Mouse (Mus musculus) midbrain, postnatal 0 days (tissue): ENCODE data around the gene Hectd3. TPM values are rescaled to one million over a fixed set of nuclear protein-coding genes. Genes with fewer than 3 reads are reported as not detected.

ENCODE experiments used
- ATAC-seq: fragments of 200-750 bp; cut with Nextera tagmentation; 2 replicates; pipeline ENCODE4 v1.8.0; 2017; ENCODE audit warnings: moderate number of reproducible peaks, mild to moderate bottlenecking, moderate TSS enrichment, moderate library complexity; ENCODE audit not compliant: low FRiP score
- DNase-seq: peaks from one replicate; pipeline ENCODE4 v3.0.0-alpha.2; 2015; ENCODE audit warnings: low spot score
- H3K27ac ChIP-seq: fragments of 300-500 bp; sonication (generic); 2 replicates; pipeline ENCODE4 v1.5.1; 2014; ENCODE audit warnings: low read depth, mild to moderate bottlenecking, low read length, mixed read lengths
- H3K27me3 ChIP-seq: fragments of 300-500 bp; sonication (generic); 2 replicates; pipeline ENCODE4 v1.6.1; 2014; ENCODE audit warnings: low read length, control low read depth, mixed read lengths; ENCODE audit not compliant: insufficient read depth
- H3K36me3 ChIP-seq: fragments of 300-500 bp; sonication (generic); 2 replicates; pipeline ENCODE4 v1.6.1; 2014; ENCODE audit warnings: low read length, control low read depth, mixed read lengths; ENCODE audit not compliant: insufficient read depth
- H3K4me1 ChIP-seq: fragments of 300-500 bp; sonication (generic); 2 replicates; pipeline ENCODE4 v1.6.1; 2014; ENCODE audit warnings: mild to moderate bottlenecking, control low read depth, antibody characterized with exemption, low read length, mixed read lengths; ENCODE audit not compliant: insufficient read depth
- H3K4me2 ChIP-seq: fragments of 300-500 bp; sonication (generic); 2 replicates; pipeline ENCODE4 v1.6.1; 2014; ENCODE audit warnings: low read depth, mild to moderate bottlenecking, low read length, mixed read lengths; ENCODE audit not compliant: poor library complexity, severe bottlenecking
- H3K4me3 ChIP-seq: fragments of 300-500 bp; sonication (generic); 2 replicates; pipeline ENCODE4 v1.5.1; 2014; ENCODE audit warnings: low read depth, mild to moderate bottlenecking, low read length, moderate library complexity
- H3K9ac ChIP-seq: fragments of 300-500 bp; sonication (generic); replicated peaks from 2 replicates; pipeline ENCODE4 v1.6.1; 2014; ENCODE audit warnings: mild to moderate bottlenecking, low read length, moderate library complexity, mixed read lengths; ENCODE audit not compliant: poor library complexity, severe bottlenecking
- H3K9me3 ChIP-seq: fragments of 300-500 bp; sonication (generic); 2 replicates; pipeline ENCODE4 v1.6.1; 2016; ENCODE audit warnings: low read length, control low read depth
- CTCF ChIP-seq: IDR thresholded peaks from 2 replicates; pipeline ENCODE4 v1.5.1; 2016; ENCODE audit warnings: antibody characterized with exemption, mild to moderate bottlenecking
- WGBS: fragments of 180-500 bp; shearing (Covaris S2); extraction: QIAGEN DNeasy Blood & Tissue Kit; methylation state at CpG from one replicate; pipeline ENCODE4 v1.1.7; 2014; 5-methylcytosine and 5-hydroxymethylcytosine counted together
- polyA plus RNA-seq: library from polyadenylated mRNA; unstranded; fragments of >200 nt; fragmentation: Nextera tagmentation; extraction: Ambion mirVana; gene quantifications from 2 replicates; pipeline ENCODE4 v1.2.1, GENCODE M21; 2015
- total RNA-seq: library from RNA; depleted of rRNA; stranded (reverse); fragments of >200 nt; gene quantifications from 2 replicates; pipeline ENCODE4 v1.2.3, GENCODE M21; 2014; rRNA removed

Gene Hectd3
- total and polyA plus RNA-seq, 2 experiments from 2014 or later = 20.2 to 45.5 TPM

- no peak overlapping the region for H3K4me3 ChIP-seq
- TF ChIP-seq CTCF = no peak
- WGBS = 100% methylated on average over 1 of the region's 1 CpGs
- ATAC-seq (no peak), DNase-seq (no peak)
- no peak overlapping the region for H3K9ac ChIP-seq
- no peaks in the 10 kb centered on the region for H3K27me3 ChIP-seq
- no peak overlapping the region for H3K4me2 ChIP-seq
- H3K9me3 ChIP-seq = no peaks in the 10 kb centered on the region
- no peaks in the 10 kb centered on the region for H3K4me1 ChIP-seq
- 0 out of 2 replicates have a peak, but pooled peaks cover 3% of the 10 kb centered on the region for H3K36me3 ChIP-seq
- no peak overlapping the region for H3K27ac ChIP-seq
These were observed 54.4 kb downstream of the Hectd3 start for GRCm38 (mm10) chr4:117049485-117049884.

- no peaks in the 10 kb centered on the region for H3K27me3 ChIP-seq
- WGBS = 77% methylated on average over 4 of the region's 4 CpGs
- no peak overlapping the region for H3K4me3 ChIP-seq
- no peaks in the 10 kb centered on the region for H3K4me1 ChIP-seq
- no peak overlapping the region for H3K4me2 ChIP-seq
- TF ChIP-seq CTCF = no peak
- no peaks in the 10 kb centered on the region for H3K9me3 ChIP-seq
- H3K27ac ChIP-seq = no peak overlapping the region
- ATAC-seq = no peak
- H3K36me3 ChIP-seq = no peaks in the 10 kb centered on the region
- DNase-seq = peak; percentile 63
- H3K9ac ChIP-seq = no peak overlapping the region
These were observed 57.5 kb downstream of the Hectd3 start for GRCm38 (mm10) chr4:117052626-117053025.

- no peaks in the 10 kb centered on the region for H3K4me1 ChIP-seq
- no peak overlapping the region for H3K9ac ChIP-seq
- 60% methylated on average over 4 of the region's 4 CpGs for WGBS
- no peak overlapping the region for H3K4me2 ChIP-seq
- ATAC-seq (no peak), DNase-seq (peak; percentile 64)
- no peaks in the 10 kb centered on the region for H3K9me3 ChIP-seq
- TF ChIP-seq CTCF = no peak
- H3K36me3 ChIP-seq = 0 out of 2 replicates have a peak, but pooled peaks cover 3% of the 10 kb centered on the region
- no peak overlapping the region for H3K4me3 ChIP-seq
- H3K27ac ChIP-seq = no peak overlapping the region
- H3K27me3 ChIP-seq = no peaks in the 10 kb centered on the region
These were observed 58.8 kb downstream of the Hectd3 start for GRCm38 (mm10) chr4:117053956-117054355.

Other genes with a start within 250 kb of the Hectd3 start
- 38.9 and 42.9 TPM in 2 replicates for gene Toe1, start 187.7 kb upstream of the Hectd3 start, total RNA-seq
- 22.5 and 26.2 TPM in 2 replicates for gene Toe1, start 187.7 kb upstream of the Hectd3 start, polyA plus RNA-seq
- gene Mutyh, start 187.6 kb upstream of the Hectd3 start, total RNA-seq = 5.1 and 5.6 TPM in 2 replicates
- 3.0 and 4.5 TPM in 2 replicates for gene Mutyh, start 187.6 kb upstream of the Hectd3 start, polyA plus RNA-seq
- 0.55 and 0.71 TPM in 2 replicates for gene Hpdl, start 173.6 kb upstream of the Hectd3 start, total RNA-seq
- gene Hpdl, start 173.6 kb upstream of the Hectd3 start, polyA plus RNA-seq = 0.74 and 1.1 TPM in 2 replicates
- 20.1 and 23.0 TPM in 2 replicates for gene Zswim5, start 117.9 kb upstream of the Hectd3 start, total RNA-seq
- gene Zswim5, start 117.9 kb upstream of the Hectd3 start, polyA plus RNA-seq = 2.2 and 2.4 TPM in 2 replicates
- 25.5 and 50.0 TPM in 2 replicates for gene Urod, start 904 bp upstream of the Hectd3 start, total RNA-seq
- gene Urod, start 904 bp upstream of the Hectd3 start, polyA plus RNA-seq = 36.6 and 36.8 TPM in 2 replicates
- 20.7 and 21.7 TPM in 2 replicates for gene Eif2b3, start 24.1 kb downstream of the Hectd3 start, total RNA-seq
- 57.5 and 58.4 TPM in 2 replicates for gene Eif2b3, start 24.1 kb downstream of the Hectd3 start, polyA plus RNA-seq
- gene Ptch2, start 100.8 kb downstream of the Hectd3 start, total RNA-seq = 6.8 and 12.2 TPM in 2 replicates
- gene Ptch2, start 100.8 kb downstream of the Hectd3 start, polyA plus RNA-seq = 3.5 and 3.7 TPM in 2 replicates
- 7.3 and 8.2 TPM in 2 replicates for gene Btbd19, start 130.4 kb downstream of the Hectd3 start, total RNA-seq
- 3.8 and 4.2 TPM in 2 replicates for gene Btbd19, start 130.4 kb downstream of the Hectd3 start, polyA plus RNA-seq
- gene Tctex1d4, start 131.5 kb downstream of the Hectd3 start, total RNA-seq = 1.3 and 5.8 TPM in 2 replicates
- 1.2 TPM in 2 replicates for gene Tctex1d4, start 131.5 kb downstream of the Hectd3 start, polyA plus RNA-seq
- 20.8 and 28.2 TPM in 2 replicates for gene Plk3, start 138.6 kb downstream of the Hectd3 start, total RNA-seq
- 26.6 and 26.8 TPM in 2 replicates for gene Plk3, start 138.6 kb downstream of the Hectd3 start, polyA plus RNA-seq
- gene Rps8, start 160.9 kb downstream of the Hectd3 start, total RNA-seq = 439 and 604 TPM in 2 replicates
- gene Rps8, start 160.9 kb downstream of the Hectd3 start, polyA plus RNA-seq = 475 and 493 TPM in 2 replicates
- gene Kif2c, start 187.3 kb downstream of the Hectd3 start, total RNA-seq = 2.9 and 9.8 TPM in 2 replicates
- 2.3 and 3.3 TPM in 2 replicates for gene Kif2c, start 187.3 kb downstream of the Hectd3 start, polyA plus RNA-seq